Mouse (Mus musculus) MEL (cell line): ENCODE measurements around the gene Fnd3c2. TPM values are rescaled to one million over a fixed set of nuclear protein-coding genes. Genes with fewer than 3 reads are reported as not detected.
A peak's percentile ranks its signal among the peaks of the same experiment; 100 is the strongest.

Experiments
- DNase-seq: peaks from one replicate; pipeline ENCODE4 v3.0.0; 2011; ENCODE audit warnings: low read depth, low spot score
- H3K27ac ChIP-seq: 2 replicates; pipeline ENCODE4 v1.5.1; 2012; ENCODE audit warnings: low read depth, mild to moderate bottlenecking, control low read depth, low read length, moderate library complexity; ENCODE audit not compliant: control insufficient read depth
- H3K27me3 ChIP-seq, 2 experiments: fragments of 150-350 bp in 1 of 2; sonication (generic) in 1 of 2; 2 replicates each; pipeline ENCODE4 v1.6.1; 2012; ENCODE audit warnings: low read length in 2 of 2, mild to moderate bottlenecking in 2 of 2, improper control_type of control experiment in 1 of 2, moderate library complexity in 1 of 2; ENCODE audit not compliant: insufficient read depth in 2 of 2, control insufficient read depth in 1 of 2
- H3K36me3 ChIP-seq, 2 experiments: 2 replicates each; pipeline ENCODE4 v1.6.1; 2012 to 2014; ENCODE audit warnings: low read length in 2 of 2, improper control_type of control experiment in 1 of 2, inconsistent platforms in 1 of 2, mild to moderate bottlenecking in 1 of 2; ENCODE audit not compliant: insufficient read depth in 2 of 2, control insufficient read depth in 1 of 2
- H3K4me1 ChIP-seq, 2 experiments: fragments of 150-350 bp in 1 of 2; sonication (generic) in 1 of 2; 2 replicates each; pipeline ENCODE4 v1.6.1; 2012; ENCODE audit warnings: low read length in 2 of 2, improper control_type of control experiment in 1 of 2, mild to moderate bottlenecking in 1 of 2; ENCODE audit not compliant: insufficient read depth in 2 of 2, control insufficient read depth in 1 of 2
- H3K4me3 ChIP-seq, 2 experiments: fragments of 150-350 bp in 1 of 2; sonication (generic) in 1 of 2; 2 replicates each; pipeline ENCODE4 v1.5.1; 2012; ENCODE audit warnings: low read depth in 2 of 2, low read length in 2 of 2, mild to moderate bottlenecking in 2 of 2, moderate library complexity in 2 of 2, control low read depth in 1 of 2, improper control_type of control experiment in 1 of 2; ENCODE audit not compliant: control insufficient read depth in 1 of 2, insufficient read depth in 1 of 2
- H3K79me2 ChIP-seq: 2 replicates; pipeline ENCODE4 v1.6.1; 2012; ENCODE audit warnings: mild to moderate bottlenecking, low read length, moderate library complexity; ENCODE audit not compliant: control insufficient read depth, poor library complexity, insufficient read depth
- H3K9ac ChIP-seq: 2 replicates; pipeline ENCODE4 v1.6.1; 2012; ENCODE audit warnings: low read depth, mild to moderate bottlenecking, control low read depth, low read length, moderate library complexity; ENCODE audit not compliant: control insufficient read depth, poor library complexity, severe bottlenecking
- H3K9me3 ChIP-seq: fragments of 150-350 bp; sonication (generic); replicated peaks from 2 replicates; pipeline ENCODE4 v1.6.1; 2012; ENCODE audit warnings: mild to moderate bottlenecking, low read length, improper control_type of control experiment, moderate library complexity; ENCODE audit not compliant: insufficient read depth
- CHD1 ChIP-seq: IDR thresholded peaks from 2 replicates; pipeline ENCODE4 v1.6.1; 2012; ENCODE audit warnings: low read depth, mild to moderate bottlenecking, inconsistent platforms, low read length, improper control_type of control experiment
- CHD2 ChIP-seq: IDR thresholded peaks from 2 replicates; pipeline ENCODE4 v1.6.1; 2011; ENCODE audit warnings: low read length, improper control_type of control experiment
- E2F4 ChIP-seq: IDR thresholded peaks from 2 replicates; pipeline ENCODE4 v1.6.1; 2011; ENCODE audit warnings: low read depth, low read length, improper control_type of control experiment, borderline replicate concordance
- ELF1 ChIP-seq: IDR thresholded peaks from 2 replicates; pipeline ENCODE4 v1.6.1; 2014; ENCODE audit warnings: low read depth, mild to moderate bottlenecking, inconsistent platforms, low read length, improper control_type of control experiment, moderate library complexity
- GABPA ChIP-seq: IDR thresholded peaks from 2 replicates; pipeline ENCODE4 v1.6.1; 2012; ENCODE audit warnings: low read depth, mild to moderate bottlenecking, inconsistent platforms, low read length, improper control_type of control experiment, moderate library complexity
- GATA1 ChIP-seq: IDR thresholded peaks from 2 replicates; pipeline ENCODE4 v1.6.1; 2011; ENCODE audit warnings: low read depth, low read length, improper control_type of control experiment
- HCFC1 ChIP-seq: IDR thresholded peaks from 2 replicates; pipeline ENCODE4 v1.6.1; 2012; ENCODE audit warnings: low read depth, mild to moderate bottlenecking, inconsistent platforms, low read length, improper control_type of control experiment, moderate library complexity
- KAT2A ChIP-seq: conservative IDR thresholded peaks from 2 replicates; pipeline ENCODE4 v1.6.1; 2012; ENCODE audit warnings: low read depth, low read length, improper control_type of control experiment, inconsistent platforms
- MAFK ChIP-seq: IDR thresholded peaks from 2 replicates; pipeline ENCODE4 v1.6.1; 2011; ENCODE audit warnings: low read depth, mild to moderate bottlenecking, low read length, improper control_type of control experiment, borderline replicate concordance
- MAX ChIP-seq: IDR thresholded peaks from 2 replicates; pipeline ENCODE4 v1.6.1; 2011; ENCODE audit warnings: low read length, improper control_type of control experiment
- MAZ ChIP-seq: IDR thresholded peaks from 2 replicates; pipeline ENCODE4 v1.6.1; 2012; ENCODE audit warnings: low read depth, mild to moderate bottlenecking, inconsistent platforms, low read length, improper control_type of control experiment
- MYB ChIP-seq: IDR thresholded peaks from 2 replicates; pipeline ENCODE4 v1.6.1; 2011; ENCODE audit warnings: mild to moderate bottlenecking, low read depth, low read length, improper control_type of control experiment
- NELFE ChIP-seq: IDR thresholded peaks from 2 replicates; pipeline ENCODE4 v1.6.1; 2011; ENCODE audit warnings: low read depth, low read length, improper control_type of control experiment
- POLR2A ChIP-seq, 2 experiments: IDR thresholded peaks; 2 replicates each; pipeline ENCODE4 v1.6.1; 2011 to 2012; ENCODE audit warnings: low read length in 2 of 2, mild to moderate bottlenecking in 2 of 2, control low read depth in 1 of 2, improper control_type of control experiment in 1 of 2, low read depth in 1 of 2, moderate library complexity in 1 of 2; ENCODE audit not compliant: control insufficient read depth in 1 of 2, insufficient read depth in 1 of 2, poor library complexity in 1 of 2
- POLR2AphosphoS5 ChIP-seq: IDR thresholded peaks from 2 replicates; pipeline ENCODE4 v1.6.1; 2012; ENCODE audit warnings: low read depth, borderline replicate concordance, mild to moderate bottlenecking, inconsistent platforms, low read length, moderate library complexity, mixed read lengths
- SIN3A ChIP-seq: IDR thresholded peaks from 2 replicates; pipeline ENCODE4 v1.6.1; 2012; ENCODE audit warnings: low read length, improper control_type of control experiment, inconsistent platforms
- SMC3 ChIP-seq: IDR thresholded peaks from 2 replicates; pipeline ENCODE4 v1.6.1; 2011; ENCODE audit warnings: low read depth, low read length, improper control_type of control experiment
- TBP ChIP-seq: IDR thresholded peaks from 2 replicates; pipeline ENCODE4 v1.8.0; 2011; ENCODE audit warnings: low read depth, low read length, improper control_type of control experiment
- TCF12 ChIP-seq: IDR thresholded peaks from 2 replicates; pipeline ENCODE4 v1.6.1; 2014; ENCODE audit warnings: low read depth, mild to moderate bottlenecking, inconsistent platforms, low read length, improper control_type of control experiment, moderate library complexity
- UBTF ChIP-seq: IDR thresholded peaks from 2 replicates; pipeline ENCODE4 v1.6.1; 2012; ENCODE audit warnings: low read depth, mild to moderate bottlenecking, inconsistent platforms, low read length, improper control_type of control experiment, moderate library complexity, borderline replicate concordance; ENCODE audit not compliant: insufficient read depth
- USF1 ChIP-seq: IDR thresholded peaks from 2 replicates; pipeline ENCODE4 v1.6.1; 2014; ENCODE audit warnings: low read depth, mild to moderate bottlenecking, inconsistent platforms, low read length, improper control_type of control experiment, moderate library complexity
- USF2 ChIP-seq, 2 experiments: IDR thresholded peaks; 2 replicates each; pipeline ENCODE4 v1.6.1; 2011 to 2012; ENCODE audit warnings: improper control_type of control experiment in 2 of 2, low read length in 2 of 2, borderline replicate concordance in 1 of 2, inconsistent platforms in 1 of 2, low read depth in 1 of 2, mild to moderate bottlenecking in 1 of 2; ENCODE audit not compliant: insufficient read depth in 1 of 2
- ZKSCAN1 ChIP-seq: IDR thresholded peaks from 2 replicates; pipeline ENCODE4 v1.6.1; 2012; ENCODE audit warnings: low read depth, mild to moderate bottlenecking, inconsistent platforms, low read length, improper control_type of control experiment, moderate library complexity
- ZMIZ1 ChIP-seq: IDR thresholded peaks from 2 replicates; pipeline ENCODE4 v1.6.1; 2012; ENCODE audit warnings: low read depth, mild to moderate bottlenecking, inconsistent platforms, low read length, improper control_type of control experiment, moderate library complexity
- ZNF384 ChIP-seq: IDR thresholded peaks from 2 replicates; pipeline ENCODE4 v1.6.1; 2012; ENCODE audit warnings: low read depth, mild to moderate bottlenecking, inconsistent platforms, low read length, improper control_type of control experiment
- polyA plus RNA-seq, 2 experiments: library from polyadenylated mRNA; stranded (reverse) in 1 of 2; unstranded in 1 of 2; fragments of >175 nt in 1 of 2; fragments of >200 nt in 1 of 2; gene quantifications; 2 replicates each; pipeline versions ENCODE4 v1.2.1 to v1.2.4; 2012; ENCODE audit warnings: low replicate concordance in 2 of 2, low read depth in 1 of 2; ENCODE audit not compliant: insufficient read length in 2 of 2, insufficient read depth in 1 of 2, missing spikeins in 1 of 2
- total RNA-seq: library from RNA; depleted of rRNA; stranded (reverse); fragments of 300-350 nt; gene quantifications from 2 replicates; pipeline ENCODE4 v1.2.3, GENCODE M21; 2012

The Fnd3c2 gene
- total and polyA plus RNA-seq, 3 experiments = not detected

DNA sequence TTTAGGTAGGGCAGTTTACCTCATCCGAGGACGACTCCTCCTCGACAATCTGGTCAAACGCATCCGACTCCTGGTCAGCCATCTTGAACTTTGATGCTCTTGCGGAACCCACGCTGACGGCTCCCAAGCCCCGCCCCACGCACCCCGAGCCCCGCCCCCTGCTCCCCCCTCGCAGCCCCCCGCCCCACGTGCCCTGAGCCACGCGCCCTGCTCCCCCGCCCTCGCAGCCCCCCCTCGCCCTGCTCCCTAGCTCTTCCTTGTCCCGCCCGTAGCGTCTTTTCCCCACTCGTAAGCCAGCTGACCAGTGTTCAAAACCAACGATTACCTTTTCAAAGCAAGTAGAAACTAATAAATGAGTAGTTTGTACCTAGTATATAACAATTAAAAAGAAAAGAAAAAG, 34.1 kb downstream of the Fnd3c2 start, which contains the start of gene Taf9b:
Gene Taf9b, minus strand, starts transcription at position 101 of the 400 bp plus-strand sequence.
- H3K4me3 ChIP-seq = peak within 1 kb of the TSS; percentile 58 to 83; a peak in 2 of 4 replicates
- H3K9me3 ChIP-seq = no peaks in the 10 kb centered on the region
- TF ChIP-seq MAZ (no peak), ELF1 (no peak), POLR2A (IDR thresholded peaks at IDR 0.05; ENCODE audit: control insufficient read depth in 1 of 2, insufficient read depth in 1 of 2, low read depth in 1 of 2, low read length in 2 of 2, poor library complexity in 1 of 2) (no peak), HCFC1 (no peak), MYB (no peak), SMC3 (no peak), POLR2AphosphoS5 (no peak), KAT2A (no peak), MAX (no peak), GABPA (no peak), ZKSCAN1 (no peak), TBP (no peak)
- no peaks in the 10 kb centered on the region for H3K4me1 ChIP-seq
- no peaks in the 10 kb centered on the region for H3K79me2 ChIP-seq
- DNase-seq = no peak
- no peaks in the 10 kb centered on the region for H3K27me3 ChIP-seq
- H3K9ac ChIP-seq = no peak within 1 kb of the TSS; the same call in 1 of the 2 replicates
- H3K36me3 ChIP-seq = no peaks in the 10 kb centered on the region; a peak in 1 of 4 replicates
- no peak within 1 kb of the TSS for H3K27ac ChIP-seq

GRCm38 (mm10) chrX:106219171-106220032, 35.8 kb downstream of the Fnd3c2 start:
- H3K4me1 ChIP-seq = no peaks in the 10 kb centered on the region
- no peaks in the 10 kb centered on the region for H3K9me3 ChIP-seq
- peak overlapping the region; percentile 79 for H3K9ac ChIP-seq
- TF ChIP-seq ELF1 (no peak), POLR2A (IDR thresholded peaks at IDR 0.05; ENCODE audit: control insufficient read depth in 1 of 2, insufficient read depth in 1 of 2, low read depth in 1 of 2, low read length in 2 of 2, poor library complexity in 1 of 2) (peak; percentile 53 to 59; a peak in 2 of 4 replicates), ZKSCAN1 (no peak), ZMIZ1 (peak; percentile 58; the same call in 1 of the 2 replicates), E2F4 (no peak), USF1 (no peak), UBTF (no peak), ZNF384 (no peak), NELFE (peak; percentile 38; the same call in 1 of the 2 replicates), KAT2A (no peak), TBP (no peak), GATA1 (no peak), TCF12 (0 out of 2 replicates have a peak, but pooled peaks have one; percentile 43), MAFK (no peak), CHD2 (no peak), MAZ (no peak), HCFC1 (0 out of 2 replicates have a peak, but pooled peaks have one; percentile 33), SIN3A (peak; percentile 75), USF2 (IDR thresholded peaks at IDR 0.05; ENCODE audit: borderline replicate concordance in 1 of 2, insufficient read depth in 1 of 2, low read depth in 1 of 2, low read length in 2 of 2) (no peak), CHD1 (no peak)
- no peaks in the 10 kb centered on the region for H3K27me3 ChIP-seq
- no peaks in the 10 kb centered on the region; a peak in 1 of 4 replicates for H3K36me3 ChIP-seq
- peak; percentile 78 for DNase-seq
- 0 out of 2 replicates have a peak overlapping the region, but pooled peaks have one; percentile 20 for H3K27ac ChIP-seq
- H3K79me2 ChIP-seq = no peaks in the 10 kb centered on the region
- H3K4me3 ChIP-seq = peak overlapping the region; percentile 58 to 83
